Mouse (Mus musculus) lung, postnatal 0 days (tissue): Measurements from ENCODE around the gene Cmtm2a. TPM values are rescaled to one million over a fixed set of nuclear protein-coding genes. Genes with fewer than 3 reads are reported as not detected.
"Not testable (repeated sequence)": the region's sequence is repeated elsewhere in the genome, so short reads cannot be mapped to it uniquely, and the experiment has no call there.

ENCODE experiments used
- ATAC-seq: fragments of 200-750 bp; cut with Nextera tagmentation; 2 replicates; pipeline ENCODE4 v1.8.0; 2017; ENCODE audit warnings: moderate library complexity
- DNase-seq: peaks from one replicate; pipeline ENCODE4 v3.0.0-alpha.2; 2016; ENCODE audit warnings: low spot score
- H3K27ac ChIP-seq: fragments of 300-500 bp; sonication (generic); 2 replicates; pipeline ENCODE4 v1.5.1; 2014; ENCODE audit warnings: antibody characterized with exemption, mild to moderate bottlenecking, low read length, mixed read lengths
- H3K27me3 ChIP-seq: fragments of 300-500 bp; sonication (generic); replicated peaks from 2 replicates; pipeline ENCODE4 v1.6.1; 2014; ENCODE audit warnings: low read length, mixed read lengths; ENCODE audit not compliant: insufficient read depth
- H3K36me3 ChIP-seq: fragments of 300-500 bp; sonication (generic); 2 replicates; pipeline ENCODE4 v1.6.1; 2014; ENCODE audit warnings: low read length, mixed read lengths; ENCODE audit not compliant: insufficient read depth
- H3K4me1 ChIP-seq: fragments of 300-500 bp; sonication (generic); 2 replicates; pipeline ENCODE4 v1.6.1; 2014; ENCODE audit warnings: antibody characterized with exemption, low read depth, low read length, mixed read lengths; ENCODE audit not compliant: insufficient read depth
- H3K4me2 ChIP-seq: fragments of 300-500 bp; sonication (generic); replicated peaks from 2 replicates; pipeline ENCODE4 v1.6.1; 2014; ENCODE audit warnings: low read depth, mild to moderate bottlenecking, low read length, moderate library complexity, mixed read lengths
- H3K4me3 ChIP-seq: fragments of 300-500 bp; sonication (generic); 2 replicates; pipeline ENCODE4 v1.5.1; 2014; ENCODE audit warnings: low read depth, low read length
- H3K9ac ChIP-seq: fragments of 300-500 bp; sonication (generic); replicated peaks from 2 replicates; pipeline ENCODE4 v1.6.1; 2014; ENCODE audit warnings: low read depth, mild to moderate bottlenecking
- H3K9me3 ChIP-seq: fragments of 300-500 bp; sonication (generic); 2 replicates; pipeline ENCODE4 v1.6.1; 2016; ENCODE audit warnings: low read length, mixed read lengths
- CTCF ChIP-seq: IDR thresholded peaks from 2 replicates; pipeline ENCODE4 v1.5.1; 2016; ENCODE audit warnings: antibody characterized with exemption, mild to moderate bottlenecking
- EP300 ChIP-seq: IDR thresholded peaks from 2 replicates; pipeline ENCODE4 v1.6.1; 2016; ENCODE audit warnings: antibody characterized with exemption, mild to moderate bottlenecking, control low read depth
- WGBS: fragments of 180-500 bp; shearing (Covaris S2); extraction: QIAGEN DNeasy Blood & Tissue Kit; methylation state at CpG from one replicate; pipeline ENCODE4 v1.1.7; 2014; 5-methylcytosine and 5-hydroxymethylcytosine counted together
- polyA plus RNA-seq: library from polyadenylated mRNA; unstranded; fragments of >200 nt; fragmentation: Nextera tagmentation; extraction: Ambion mirVana; gene quantifications from 2 replicates; pipeline ENCODE4 v1.2.1, GENCODE M21; 2015

The Cmtm2a gene
- polyA plus RNA-seq, 1 experiment from 2014 or later: not detected

GRCm38 (mm10) chr8:104313311-104313710, 20.3 kb upstream of the Cmtm2a start:
- ATAC-seq (peak; percentile 26; the same call in 1 of the 2 replicates), DNase-seq (peak; percentile 17)
- no peaks in the 10 kb centered on the region for H3K36me3 ChIP-seq
- TF ChIP-seq CTCF: peak; percentile 61
- no peak for TF ChIP-seq EP300
- H3K27me3 ChIP-seq: no peaks in the 10 kb centered on the region
- no peak overlapping the region for H3K9ac ChIP-seq
- H3K27ac ChIP-seq: no peak overlapping the region
- no peaks in the 10 kb centered on the region for H3K4me1 ChIP-seq
- H3K9me3 ChIP-seq: no peaks in the 10 kb centered on the region
- no peak overlapping the region for H3K4me2 ChIP-seq
- 60% methylated on average over 4 of the region's 4 CpGs for WGBS
- no peak overlapping the region for H3K4me3 ChIP-seq

DNA sequence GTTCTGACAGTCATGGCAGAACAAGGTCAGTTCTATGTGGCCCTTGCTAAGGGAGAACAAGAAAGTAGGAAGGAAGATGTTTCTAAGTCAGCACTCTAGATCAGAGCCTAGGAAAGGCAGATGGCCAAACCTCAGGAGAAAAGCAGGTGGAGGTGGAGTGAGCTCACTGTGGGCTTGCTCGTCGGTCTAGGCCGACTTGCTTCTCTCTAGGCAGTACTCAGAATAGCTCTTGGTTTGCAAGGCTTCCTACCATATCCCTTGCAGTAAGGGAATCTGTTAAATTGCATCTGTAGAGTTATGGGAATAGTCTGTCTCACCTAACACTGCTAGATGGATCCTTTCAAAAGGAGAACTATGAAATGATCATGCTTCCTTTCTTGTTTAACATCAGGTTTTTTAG, 19.0 kb upstream of the Cmtm2a start:
- H3K4me2 ChIP-seq, H3K4me1 ChIP-seq, DNase-seq, H3K9ac ChIP-seq, H3K27me3 ChIP-seq, H3K4me3 ChIP-seq, H3K27ac ChIP-seq, H3K9me3 ChIP-seq, H3K36me3 ChIP-seq, ATAC-seq: not testable (repeated sequence)
- WGBS: 84% methylated on average over 3 of the region's 3 CpGs

- H3K4me2 ChIP-seq, H3K9ac ChIP-seq, H3K27ac ChIP-seq, H3K27me3 ChIP-seq, H3K4me1 ChIP-seq, H3K36me3 ChIP-seq, H3K4me3 ChIP-seq, H3K9me3 ChIP-seq, DNase-seq, ATAC-seq: not testable (repeated sequence)
- 84% methylated on average over 32 of the region's 36 CpGs for WGBS
Observed at GRCm38 (mm10) chr8:104309441-104310155, 16.6 kb upstream of the Cmtm2a start, which contains the start of the genes Gm45711 and Cmtm1. Gene Gm45711, minus strand, starts transcription at chr8:104310081. Gene Cmtm1, minus strand, starts transcription at chr8:104310145.

DNA sequence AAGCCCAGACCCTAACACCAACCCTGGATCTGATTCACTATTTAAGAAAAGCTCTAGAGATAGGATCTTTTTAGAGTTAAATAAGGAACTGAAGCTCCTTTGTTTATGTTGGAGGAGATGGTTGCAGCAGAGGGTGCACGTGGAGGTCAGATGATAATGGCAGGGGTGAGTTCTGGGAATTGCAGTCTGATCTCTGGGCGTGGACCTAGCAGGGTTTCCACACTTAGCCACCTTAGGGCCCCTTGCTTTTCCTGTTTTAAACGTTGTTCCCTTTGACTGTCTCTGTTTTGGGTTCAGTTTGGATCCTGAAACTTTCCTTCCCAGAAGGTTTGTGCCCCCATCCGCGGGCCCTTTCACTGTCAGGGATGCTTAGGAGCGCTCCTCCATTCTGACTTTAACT, 15.4 kb upstream of the Cmtm2a start:
- not testable (repeated sequence) for H3K27ac ChIP-seq, H3K9me3 ChIP-seq, H3K36me3 ChIP-seq, H3K27me3 ChIP-seq, H3K4me2 ChIP-seq, H3K4me3 ChIP-seq, H3K9ac ChIP-seq, DNase-seq, ATAC-seq, H3K4me1 ChIP-seq
- WGBS: 41% methylated on average over 6 of the region's 6 CpGs

DNA sequence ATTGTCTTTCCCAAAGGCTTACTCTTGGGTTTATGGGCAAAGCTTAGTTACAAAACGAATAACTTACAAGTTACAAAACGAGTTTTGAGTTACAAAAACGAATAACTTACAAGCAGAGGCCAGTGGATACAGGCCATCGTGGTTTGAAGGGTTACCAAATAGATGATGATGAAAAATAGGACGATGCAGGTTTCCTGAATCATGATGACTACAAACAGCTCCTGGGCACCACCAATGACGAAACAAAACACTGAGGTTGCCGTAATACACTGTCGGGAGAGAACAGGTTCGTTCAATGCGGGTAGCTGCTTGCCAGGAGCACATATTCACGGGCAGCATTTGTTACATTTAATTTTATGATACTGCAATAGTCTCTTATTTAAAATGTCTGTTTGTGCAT, 12.0 kb upstream of the Cmtm2a start:
- DNase-seq (no peak), ATAC-seq (no peak)
- H3K9me3 ChIP-seq: no peaks in the 10 kb centered on the region

GRCm38 (mm10) chr8:104302536-104302935, 9.6 kb upstream of the Cmtm2a start:
- H3K27me3 ChIP-seq, H3K9me3 ChIP-seq, H3K9ac ChIP-seq, H3K4me1 ChIP-seq, ATAC-seq, H3K4me3 ChIP-seq, H3K27ac ChIP-seq, H3K4me2 ChIP-seq, H3K36me3 ChIP-seq, DNase-seq: not testable (repeated sequence)
- WGBS: 83% methylated on average over 4 of the region's 4 CpGs

More for the DNA sequence above, 12.0 kb upstream of the Cmtm2a start:
- no peaks in the 10 kb centered on the region for H3K36me3 ChIP-seq
- no peaks in the 10 kb centered on the region for H3K4me1 ChIP-seq
- no peak overlapping the region for H3K4me2 ChIP-seq
- 84% methylated on average over 11 of the region's 11 CpGs for WGBS
- H3K4me3 ChIP-seq: no peak overlapping the region
- no peaks in the 10 kb centered on the region for H3K27me3 ChIP-seq
- H3K9ac ChIP-seq: no peak overlapping the region
- no peak for TF ChIP-seq CTCF
- no peak overlapping the region for H3K27ac ChIP-seq

GRCm38 (mm10) chr8:104301577-104301976, 8.6 kb upstream of the Cmtm2a start:
- H3K9me3 ChIP-seq, H3K36me3 ChIP-seq, H3K9ac ChIP-seq, H3K27me3 ChIP-seq, DNase-seq, H3K4me3 ChIP-seq, H3K27ac ChIP-seq, H3K4me2 ChIP-seq, H3K4me1 ChIP-seq, ATAC-seq: not testable (repeated sequence)
- WGBS: 21% methylated on average over 3 of the region's 3 CpGs
